Mouse (Mus musculus): Measurements from ENCODE around the gene Spats2. TPM values are rescaled to one million over a fixed set of nuclear protein-coding genes. Genes with fewer than 3 reads are reported as not detected.

Spats2 gene
- polyA plus RNA-seq, 1 experiment from 2014 or later, result 59.5 TPM

GRCm38 (mm10) chr15:99084618-99085017 is 41.1 kb upstream of the Spats2 start:
- Histone ChIP-seq H3K27me3 (ENCODE audit: control insufficient read depth, insufficient read depth, low read length) (peaks cover 57% of the 10 kb centered on the region), H3K4me3 (ENCODE audit: low read depth, low read length) (no peak overlapping the region), H3K9ac (ENCODE audit: low read depth, low read length) (no peak overlapping the region), H3K4me2 (replicated peaks; ENCODE audit: low read depth, low read length) (peak overlapping the region; percentile 25), H3K9me3 (ENCODE audit: control insufficient read depth, low read length) (no peaks in the 10 kb centered on the region), H3K4me1 (replicated peaks; ENCODE audit: control insufficient read depth, insufficient read depth, low read length) (peaks cover 13% of the 10 kb centered on the region), H3K27ac (ENCODE audit: low read depth, low read length) (no peak overlapping the region), H3K36me3 (ENCODE audit: control insufficient read depth, insufficient read depth, low read length) (no peaks in the 10 kb centered on the region)
- 7% methylated on average over 19 of the region's 19 CpGs for WGBS
- DNase-seq (ENCODE audit: low spot score) (no peak), ATAC-seq (ENCODE audit: low FRiP score) (no peak)

- ATAC-seq (ENCODE audit: low FRiP score), result no peak
- Histone ChIP-seq H3K4me3 (ENCODE audit: low read depth, low read length) (peak overlapping the region; percentile 7; the same call in 1 of the 2 replicates), H3K27ac (ENCODE audit: low read depth, low read length) (no peak overlapping the region), H3K4me2 (replicated peaks; ENCODE audit: low read depth, low read length) (no peak overlapping the region; the same call in 1 of the 2 replicates), H3K9ac (ENCODE audit: low read depth, low read length) (no peak overlapping the region), H3K27me3 (ENCODE audit: control insufficient read depth, insufficient read depth, low read length) (peaks cover 63% of the 10 kb centered on the region), H3K36me3 (ENCODE audit: control insufficient read depth, insufficient read depth, low read length) (no peaks in the 10 kb centered on the region), H3K4me1 (replicated peaks; ENCODE audit: control insufficient read depth, insufficient read depth, low read length) (peaks cover 15% of the 10 kb centered on the region), H3K9me3 (ENCODE audit: control insufficient read depth, low read length) (no peaks in the 10 kb centered on the region)
- no peak for DNase-seq (ENCODE audit: low spot score)
- 77% methylated on average over 4 of the region's 4 CpGs for WGBS
Observed at GRCm38 (mm10) chr15:99085997-99086396, 39.7 kb upstream of the Spats2 start.

- 9% methylated on average over 57 of the region's 60 CpGs for WGBS
- no peaks in the 10 kb centered on the region for H3K9me3 ChIP-seq (ENCODE audit: control insufficient read depth, low read length)
- H3K4me2 ChIP-seq (replicated peaks; ENCODE audit: low read depth, low read length), result peak within 1 kb of the TSS; percentile 45
- peak within 1 kb of the TSS; percentile 3; the same call in 1 of the 2 replicates for H3K9ac ChIP-seq (ENCODE audit: low read depth, low read length)
- peaks cover 71% of the 10 kb centered on the region for H3K27me3 ChIP-seq (ENCODE audit: control insufficient read depth, insufficient read depth, low read length)
- H3K4me3 ChIP-seq (ENCODE audit: low read depth, low read length), result peak within 1 kb of the TSS; percentile 13
- DNase-seq (ENCODE audit: low spot score) (peak; percentile 77), ATAC-seq (ENCODE audit: low FRiP score) (no peak; the same call in 1 of the 2 replicates)
- no peaks in the 10 kb centered on the region for H3K36me3 ChIP-seq (ENCODE audit: control insufficient read depth, insufficient read depth, low read length)
- H3K27ac ChIP-seq (ENCODE audit: low read depth, low read length), result peak within 1 kb of the TSS; percentile 65
- H3K4me1 ChIP-seq (replicated peaks; ENCODE audit: control insufficient read depth, insufficient read depth, low read length), result peaks cover 15% of the 10 kb centered on the region
Observed at GRCm38 (mm10) chr15:99087253-99088075, 38.3 kb upstream of the Spats2 start, which contains the start of gene C1ql4. Gene C1ql4, minus strand, starts transcription at chr15:99087817.

- Histone ChIP-seq H3K27me3 (ENCODE audit: control insufficient read depth, insufficient read depth, low read length) (peaks cover 71% of the 10 kb centered on the region), H3K4me3 (ENCODE audit: low read depth, low read length) (peak overlapping the region; percentile 13), H3K36me3 (ENCODE audit: control insufficient read depth, insufficient read depth, low read length) (no peaks in the 10 kb centered on the region), H3K9ac (ENCODE audit: low read depth, low read length) (0 out of 2 replicates have a peak overlapping the region, but pooled peaks have one; percentile 3), H3K27ac (ENCODE audit: low read depth, low read length) (peak overlapping the region; percentile 65), H3K4me1 (replicated peaks; ENCODE audit: control insufficient read depth, insufficient read depth, low read length) (peaks cover 18% of the 10 kb centered on the region), H3K9me3 (ENCODE audit: control insufficient read depth, low read length) (no peaks in the 10 kb centered on the region), H3K4me2 (replicated peaks; ENCODE audit: low read depth, low read length) (peak overlapping the region; percentile 45)
- ATAC-seq (ENCODE audit: low FRiP score) (peak; percentile 50; the same call in 1 of the 2 replicates), DNase-seq (ENCODE audit: low spot score) (peak; percentile 92)
- under 1% methylated on average over 23 of the region's 27 CpGs for WGBS
Observed at GRCm38 (mm10) chr15:99088292-99088691, 37.4 kb upstream of the Spats2 start.

GRCm38 (mm10) chr15:99089069-99089468 is 36.6 kb upstream of the Spats2 start:
- DNase-seq (ENCODE audit: low spot score) (peak; percentile 54), ATAC-seq (ENCODE audit: low FRiP score) (no peak)
- Histone ChIP-seq H3K4me3 (ENCODE audit: low read depth, low read length) (no peak overlapping the region), H3K27ac (ENCODE audit: low read depth, low read length) (peak overlapping the region; percentile 69; the same call in 1 of the 2 replicates), H3K4me1 (replicated peaks; ENCODE audit: control insufficient read depth, insufficient read depth, low read length) (peaks cover 21% of the 10 kb centered on the region), H3K9me3 (ENCODE audit: control insufficient read depth, low read length) (no peaks in the 10 kb centered on the region), H3K27me3 (ENCODE audit: control insufficient read depth, insufficient read depth, low read length) (peaks cover 64% of the 10 kb centered on the region), H3K4me2 (replicated peaks; ENCODE audit: low read depth, low read length) (peak overlapping the region; percentile 45; the same call in 1 of the 2 replicates), H3K36me3 (ENCODE audit: control insufficient read depth, insufficient read depth, low read length) (no peaks in the 10 kb centered on the region), H3K9ac (ENCODE audit: low read depth, low read length) (no peak overlapping the region)
- 7% methylated on average over 14 of the region's 14 CpGs for WGBS

DNA sequence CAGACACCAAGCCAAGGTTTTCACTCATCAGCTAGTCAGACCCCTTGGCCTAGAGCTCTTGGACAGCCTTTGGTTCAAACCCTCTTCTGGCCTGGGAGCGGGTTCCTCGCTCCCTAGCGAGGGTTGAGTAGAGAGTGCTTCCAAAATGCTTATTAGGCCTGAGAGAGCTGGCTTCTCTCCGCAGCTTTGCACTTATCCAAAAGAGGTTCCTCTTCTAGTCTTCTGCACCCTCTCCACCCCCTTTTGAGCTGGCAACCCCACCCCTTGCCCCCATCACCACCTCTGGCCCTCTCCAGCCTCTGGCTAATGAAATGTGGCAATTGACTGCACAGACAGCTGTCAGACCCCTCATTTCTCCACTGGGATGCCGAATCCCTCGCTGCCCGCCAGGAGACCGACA is 32.8 kb upstream of the Spats2 start, which contains the start of gene Dnajc22:
TSS of gene Dnajc22 (plus strand) at position 301 of the 400 bp plus-strand sequence.
- peak within 1 kb of the TSS; percentile 51 for H3K4me2 ChIP-seq (replicated peaks; ENCODE audit: low read depth, low read length)
- H3K4me1 ChIP-seq (replicated peaks; ENCODE audit: control insufficient read depth, insufficient read depth, low read length), result peaks cover 45% of the 10 kb centered on the region
- no peaks in the 10 kb centered on the region for H3K9me3 ChIP-seq (ENCODE audit: control insufficient read depth, low read length)
- ATAC-seq (ENCODE audit: low FRiP score) (no peak), DNase-seq (ENCODE audit: low spot score) (no peak)
- peak within 1 kb of the TSS; percentile 30 for H3K4me3 ChIP-seq (ENCODE audit: low read depth, low read length)
- H3K27me3 ChIP-seq (ENCODE audit: control insufficient read depth, insufficient read depth, low read length), result peaks cover 56% of the 10 kb centered on the region
- WGBS, result 14% methylated on average over 8 of the region's 8 CpGs
- H3K9ac ChIP-seq (ENCODE audit: low read depth, low read length), result peak within 1 kb of the TSS; percentile 35
- H3K36me3 ChIP-seq (ENCODE audit: control insufficient read depth, insufficient read depth, low read length), result no peaks in the 10 kb centered on the region
- H3K27ac ChIP-seq (ENCODE audit: low read depth, low read length), result peak within 1 kb of the TSS; percentile 80

DNA sequence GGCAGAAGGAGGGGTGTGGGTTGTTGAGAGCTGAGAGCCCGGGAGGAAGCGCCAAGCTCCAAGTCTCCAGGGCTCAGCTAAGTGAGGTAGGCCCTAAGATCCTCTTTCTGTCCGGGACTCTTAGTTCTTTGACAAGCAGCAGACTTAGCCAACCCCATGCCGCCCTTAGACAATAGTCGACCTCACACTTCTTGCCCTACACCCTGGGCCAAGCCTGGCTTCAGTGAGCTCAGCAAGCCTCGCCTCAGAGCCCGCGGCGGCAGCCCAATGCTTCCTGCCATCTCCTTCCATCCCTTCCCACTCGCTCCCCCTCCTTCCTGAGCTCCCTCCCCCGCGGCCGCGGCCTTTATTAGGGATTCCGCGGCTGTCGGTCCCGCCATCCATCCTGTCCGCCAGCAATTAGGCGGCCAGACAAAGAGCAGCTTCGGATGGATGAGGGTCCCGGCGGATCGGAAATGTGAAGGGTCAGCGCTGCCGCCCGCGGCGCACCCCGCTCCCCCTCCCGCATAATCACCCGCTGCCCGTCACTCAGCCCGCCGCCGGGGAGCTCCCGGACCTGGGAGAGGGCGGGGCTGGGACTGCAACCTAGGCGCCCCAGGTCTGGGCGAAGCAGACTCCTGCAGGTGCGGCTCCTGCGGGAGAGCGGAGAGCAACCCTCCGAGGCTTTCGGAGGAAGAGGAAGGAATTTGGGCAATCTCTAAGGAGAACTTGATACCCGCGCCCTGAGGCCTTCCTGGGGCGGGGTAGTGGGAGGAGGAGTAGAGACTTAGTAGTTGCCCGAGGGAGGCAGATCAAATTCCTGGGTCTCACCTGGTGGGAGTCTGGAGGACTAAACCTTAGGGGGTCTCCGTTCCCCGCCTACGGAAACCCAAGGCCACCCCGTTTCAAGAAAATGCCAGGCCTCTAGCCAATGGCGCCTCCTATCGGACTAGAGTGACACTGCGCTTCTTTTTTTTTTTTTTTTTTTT is 32.1 kb upstream of the Spats2 start:
- Histone ChIP-seq H3K27me3 (ENCODE audit: control insufficient read depth, insufficient read depth, low read length) (peaks cover 50% of the 10 kb centered on the region), H3K36me3 (ENCODE audit: control insufficient read depth, insufficient read depth, low read length) (no peaks in the 10 kb centered on the region), H3K4me3 (ENCODE audit: low read depth, low read length) (peak overlapping the region; percentile 30), H3K4me2 (replicated peaks; ENCODE audit: low read depth, low read length) (peak overlapping the region; percentile 51), H3K9me3 (ENCODE audit: control insufficient read depth, low read length) (no peaks in the 10 kb centered on the region), H3K27ac (ENCODE audit: low read depth, low read length) (peak overlapping the region; percentile 80), H3K9ac (ENCODE audit: low read depth, low read length) (peak overlapping the region; percentile 35), H3K4me1 (replicated peaks; ENCODE audit: control insufficient read depth, insufficient read depth, low read length) (peaks cover 40% of the 10 kb centered on the region)
- WGBS, result under 1% methylated on average over 55 of the region's 56 CpGs
- ATAC-seq (ENCODE audit: low FRiP score) (peak; percentile 47), DNase-seq (ENCODE audit: low spot score) (peak; percentile 87)

- peak overlapping the region; percentile 69 for H3K27ac ChIP-seq (ENCODE audit: low read depth, low read length)
Observed at GRCm38 (mm10) chr15:99094631-99095270, 31.0 kb upstream of the Spats2 start.

More at GRCm38 (mm10) chr15:99094631-99095270, 31.0 kb upstream of the Spats2 start:
- H3K4me2 ChIP-seq (replicated peaks; ENCODE audit: low read depth, low read length), result peak overlapping the region; percentile 32
- no peaks in the 10 kb centered on the region for H3K9me3 ChIP-seq (ENCODE audit: control insufficient read depth, low read length)
- DNase-seq (ENCODE audit: low spot score) (peak; percentile 80), ATAC-seq (ENCODE audit: low FRiP score) (peak; percentile 61)
- under 1% methylated on average over 26 of the region's 27 CpGs for WGBS
- peaks cover 49% of the 10 kb centered on the region for H3K27me3 ChIP-seq (ENCODE audit: control insufficient read depth, insufficient read depth, low read length)
- H3K4me3 ChIP-seq (ENCODE audit: low read depth, low read length), result peak overlapping the region; percentile 13; the same call in 1 of the 2 replicates
- H3K9ac ChIP-seq (ENCODE audit: low read depth, low read length), result no peak overlapping the region
- H3K4me1 ChIP-seq (replicated peaks; ENCODE audit: control insufficient read depth, insufficient read depth, low read length), result peaks cover 32% of the 10 kb centered on the region
- H3K36me3 ChIP-seq (ENCODE audit: control insufficient read depth, insufficient read depth, low read length), result no peaks in the 10 kb centered on the region

Data from hindbrain, embryonic 11.5 days (tissue).